Mouse (Mus musculus): ENCODE data around the gene Pex5. TPM values are rescaled to one million over a fixed set of nuclear protein-coding genes. Genes with fewer than 3 reads are reported as not detected.

Pex5 gene
- polyA plus RNA-seq, 1 experiment from 2014 or later = 92.5 TPM

DNA sequence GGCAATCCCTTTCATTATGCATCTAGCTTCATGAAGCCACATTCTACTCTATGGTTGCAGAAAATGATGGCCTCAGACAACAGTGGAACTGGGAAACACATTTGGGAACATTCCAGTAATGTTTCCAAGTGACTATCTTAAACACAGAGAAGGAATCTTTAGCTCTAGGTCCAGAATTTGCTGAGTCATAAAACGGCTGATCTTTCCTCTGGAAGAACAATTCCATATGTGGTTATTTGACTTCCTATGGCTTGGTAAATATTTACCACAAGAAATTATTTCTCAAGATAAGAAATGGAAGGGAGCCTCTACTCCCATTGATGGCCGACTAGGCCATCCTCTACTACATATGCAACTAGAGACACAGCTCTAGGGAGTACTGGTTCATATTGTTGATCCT is 61.6 kb downstream of the Pex5 start:
- WGBS = 87% methylated on average over 2 of the region's 2 CpGs
- H3K4me1 ChIP-seq (replicated peaks; ENCODE audit: control insufficient read depth, insufficient read depth, low read length) = no peaks in the 10 kb centered on the region

More for the DNA sequence above, 61.6 kb downstream of the Pex5 start:
- no peaks in the 10 kb centered on the region for H3K36me3 ChIP-seq (ENCODE audit: control insufficient read depth, insufficient read depth)
- H3K9ac ChIP-seq (replicated peaks; ENCODE audit: low read depth, low read length) = no peak overlapping the region
- no peak overlapping the region for H3K4me3 ChIP-seq (replicated peaks; ENCODE audit: low read length)
- H3K27ac ChIP-seq (ENCODE audit: low read length) = no peak overlapping the region
- no peak overlapping the region for H3K4me2 ChIP-seq (ENCODE audit: low read length)
- no peak for ATAC-seq
- no peaks in the 10 kb centered on the region for H3K27me3 ChIP-seq (replicated peaks; ENCODE audit: control insufficient read depth, insufficient read depth, low read length)
- H3K9me3 ChIP-seq (ENCODE audit: control insufficient read depth, low read length) = no peaks in the 10 kb centered on the region

Other genes starting within 250 kb of the Pex5 start
- gene Vmn2r27, start 183.2 kb downstream of the Pex5 start, polyA plus RNA-seq (2015; fragmentation: Nextera tagmentation; extraction: Ambion mirVana) = not detected in 2 replicates
- 0.38 and 1.2 TPM in 2 replicates for gene Cd163, start 110.4 kb downstream of the Pex5 start, polyA plus RNA-seq (2015; fragmentation: Nextera tagmentation; extraction: Ambion mirVana)
- gene Clstn3, start 49.7 kb upstream of the Pex5 start, polyA plus RNA-seq (2015; fragmentation: Nextera tagmentation; extraction: Ambion mirVana) = 62.8 and 90.9 TPM in 2 replicates
- 0.10 and 0.11 TPM in 2 replicates for gene C1rl, start 78.0 kb upstream of the Pex5 start, polyA plus RNA-seq (2015; fragmentation: Nextera tagmentation; extraction: Ambion mirVana)
- gene C1ra, start 97.3 kb upstream of the Pex5 start, polyA plus RNA-seq (2015; fragmentation: Nextera tagmentation; extraction: Ambion mirVana) = 0.11 and 0.55 TPM in 2 replicates
- 0.29 and 0.47 TPM in 2 replicates for gene C1s1, start 127.3 kb upstream of the Pex5 start, polyA plus RNA-seq (2015; fragmentation: Nextera tagmentation; extraction: Ambion mirVana)
- gene C1rb, start 155.2 kb upstream of the Pex5 start, polyA plus RNA-seq (2015; fragmentation: Nextera tagmentation; extraction: Ambion mirVana) = not detected in 2 replicates
- 0.08 and 0.21 TPM in 2 replicates for gene C1s2, start 221.0 kb upstream of the Pex5 start, polyA plus RNA-seq (2015; fragmentation: Nextera tagmentation; extraction: Ambion mirVana)
- gene Lpcat3, start 248.0 kb upstream of the Pex5 start, polyA plus RNA-seq (2015; fragmentation: Nextera tagmentation; extraction: Ambion mirVana) = 35.9 and 36.7 TPM in 2 replicates

All from forebrain, embryonic 16.5 days (tissue).